Mouse (Mus musculus) brown adipose tissue, adult 24 weeks (tissue): Measurements from ENCODE around the gene Theg. TPM values are rescaled to one million over a fixed set of nuclear protein-coding genes. Genes with fewer than 3 reads are reported as not detected.

Experiments
- H3K27ac ChIP-seq: fragments of 200-500 bp; replicated peaks from 2 replicates; pipeline ENCODE4 v1.5.1; 2012; ENCODE audit warnings: low read depth, mild to moderate bottlenecking, low read length
- H3K4me1 ChIP-seq: fragments of 200-500 bp; 2 replicates; pipeline ENCODE4 v1.6.1; 2012; ENCODE audit warnings: low read length, mixed read lengths; ENCODE audit not compliant: control insufficient read depth, insufficient read depth, insufficient read length
- H3K4me3 ChIP-seq: fragments of 200-500 bp; 2 replicates; pipeline ENCODE4 v1.5.1; 2012; ENCODE audit warnings: low read depth, mild to moderate bottlenecking, low read length, moderate library complexity; ENCODE audit not compliant: insufficient read depth
- polyA plus RNA-seq: library from polyadenylated mRNA; stranded (reverse); fragments of >200 nt; gene quantifications from 2 replicates; pipeline ENCODE4 v1.2.4, GENCODE M21; 2012; ENCODE audit not compliant: missing spikeins, insufficient read depth, insufficient read length

The Theg gene
- polyA plus RNA-seq, 1 experiment, result not detected

DNA sequence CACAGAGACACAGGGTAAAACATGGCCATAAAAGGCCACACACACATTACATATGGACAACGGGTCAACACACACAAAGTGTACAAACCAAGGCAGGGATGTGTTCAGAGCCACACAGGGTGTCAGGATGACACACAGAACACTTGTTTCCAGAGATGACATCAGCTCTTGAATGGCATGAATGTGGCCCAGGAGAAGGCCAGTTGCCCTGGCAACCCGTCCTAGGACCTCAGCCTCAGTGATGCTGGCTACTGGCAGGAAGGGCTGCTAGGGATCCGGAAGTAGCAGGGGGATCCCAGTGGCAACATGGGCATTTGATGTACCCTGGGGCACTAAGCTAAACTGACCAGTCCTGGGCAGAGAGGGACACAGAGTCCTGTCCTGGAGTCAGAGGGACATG is 22.1 kb upstream of the Theg start:
- no peak overlapping the region for H3K27ac ChIP-seq
- H3K4me1 ChIP-seq, result no peaks in the 10 kb centered on the region
- H3K4me3 ChIP-seq, result no peak overlapping the region

- H3K4me3 ChIP-seq, result no peak overlapping the region
- H3K27ac ChIP-seq, result no peak overlapping the region
- no peaks in the 10 kb centered on the region for H3K4me1 ChIP-seq
These were observed 20.8 kb upstream of the Theg start for GRCm38 (mm10) chr10:79607892-79608291.

- H3K4me3 ChIP-seq, result no peak overlapping the region
- H3K27ac ChIP-seq, result no peak overlapping the region
- H3K4me1 ChIP-seq, result no peaks in the 10 kb centered on the region
These were observed 19.4 kb upstream of the Theg start for GRCm38 (mm10) chr10:79606537-79606936.

- no peaks in the 10 kb centered on the region for H3K4me1 ChIP-seq
- no peak overlapping the region for H3K4me3 ChIP-seq
- no peak overlapping the region for H3K27ac ChIP-seq
These were observed 10.8 kb upstream of the Theg start for GRCm38 (mm10) chr10:79597936-79598230.

DNA sequence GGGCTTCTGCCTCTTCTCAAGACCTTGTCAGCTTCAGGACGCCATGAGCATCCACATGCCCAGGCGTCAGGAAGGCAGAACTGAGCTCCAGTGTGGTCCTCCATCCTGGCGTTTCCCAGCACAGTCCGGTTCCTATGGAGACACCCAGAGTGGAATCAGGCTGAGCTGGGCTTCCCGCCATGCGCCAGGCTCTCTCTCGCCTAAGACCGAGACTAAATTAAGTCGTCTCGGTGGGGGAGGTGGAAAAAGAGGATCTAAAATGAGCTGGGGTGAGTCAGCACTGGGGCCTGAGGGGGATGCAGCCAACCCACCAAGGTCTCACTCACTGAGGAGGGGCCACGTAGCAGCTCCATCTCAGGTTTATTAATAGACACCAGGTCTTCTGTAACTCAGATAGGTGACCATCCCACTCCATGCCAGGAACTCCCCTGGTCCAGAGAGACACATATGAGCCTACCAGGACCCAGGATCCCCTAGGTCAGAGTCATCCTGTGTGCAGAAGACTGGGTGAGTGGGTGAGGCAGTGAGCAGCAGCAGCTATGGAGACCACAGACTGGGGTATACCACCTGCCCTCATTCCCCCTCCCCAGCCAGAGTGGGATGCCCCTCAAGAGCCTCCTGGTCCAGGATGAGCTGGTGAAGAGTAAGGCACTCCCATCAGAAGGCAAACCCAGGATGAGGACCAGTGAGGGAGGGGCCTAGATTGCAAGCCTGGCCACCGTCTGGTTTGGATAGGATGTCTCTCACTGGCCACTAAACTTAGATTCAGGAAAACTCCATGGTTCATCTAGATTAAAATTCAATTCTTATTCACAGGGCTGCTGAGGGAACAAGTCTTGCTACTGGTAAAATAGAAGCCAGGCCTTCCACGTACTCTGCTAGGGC is 10.2 kb upstream of the Theg start:
- no peak overlapping the region for H3K27ac ChIP-seq
- H3K4me1 ChIP-seq, result no peaks in the 10 kb centered on the region
- no peak overlapping the region for H3K4me3 ChIP-seq

- H3K4me1 ChIP-seq, result no peaks in the 10 kb centered on the region
- no peak overlapping the region for H3K4me3 ChIP-seq
- H3K27ac ChIP-seq, result no peak overlapping the region
These were observed 8.4 kb upstream of the Theg start for GRCm38 (mm10) chr10:79595590-79595929.

GRCm38 (mm10) chr10:79594872-79595589 is 7.9 kb upstream of the Theg start:
- no peak overlapping the region for H3K27ac ChIP-seq
- H3K4me1 ChIP-seq, result no peaks in the 10 kb centered on the region
- H3K4me3 ChIP-seq, result no peak overlapping the region

DNA sequence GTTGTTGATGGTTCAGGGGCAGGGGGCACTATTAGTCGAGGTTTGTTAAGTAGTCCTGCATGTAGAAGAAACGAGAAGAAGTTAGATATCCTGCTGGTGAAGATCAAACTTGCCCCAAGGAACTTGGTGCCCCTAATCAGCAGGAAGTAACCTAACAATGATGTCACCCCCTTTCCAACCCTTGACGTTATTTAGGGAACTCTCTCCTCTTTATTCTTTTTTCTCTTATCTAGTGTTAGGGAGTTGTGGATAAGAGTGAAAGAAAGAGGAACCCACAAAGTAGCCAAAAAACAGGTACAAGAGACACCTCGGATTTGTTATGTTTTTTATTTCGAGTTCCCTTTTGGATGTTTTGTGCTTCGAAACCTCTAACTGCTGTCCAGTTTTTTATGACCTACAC is 7.0 kb upstream of the Theg start:
- Histone ChIP-seq H3K4me3 (no peak overlapping the region), H3K4me1 (no peaks in the 10 kb centered on the region), H3K27ac (no peak overlapping the region)

DNA sequence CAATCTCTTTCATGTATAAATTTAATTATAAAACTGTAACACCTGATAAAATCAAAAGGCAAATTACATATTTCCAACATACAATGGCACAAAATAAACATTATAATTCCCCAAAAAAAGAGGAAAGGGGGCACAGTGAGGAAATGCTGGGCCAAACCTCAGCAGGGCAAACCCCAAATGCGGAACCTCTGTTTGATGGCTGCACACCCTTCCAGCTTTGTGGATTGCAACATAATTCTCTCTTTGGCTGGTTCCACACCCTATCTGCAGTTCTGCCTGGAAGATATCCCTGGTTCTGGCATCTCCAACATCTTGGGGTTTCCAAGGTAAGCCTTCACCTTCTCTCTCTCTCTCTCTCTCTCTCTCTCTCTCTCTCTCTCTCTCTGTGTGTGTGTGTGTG is 3.6 kb upstream of the Theg start:
- Histone ChIP-seq H3K4me3 (no peak overlapping the region), H3K4me1 (no peaks in the 10 kb centered on the region), H3K27ac (no peak overlapping the region)

GRCm38 (mm10) chr10:79587752-79588126 is 608 bp upstream of the Theg start:
- no peak overlapping the region for H3K27ac ChIP-seq

DNA sequence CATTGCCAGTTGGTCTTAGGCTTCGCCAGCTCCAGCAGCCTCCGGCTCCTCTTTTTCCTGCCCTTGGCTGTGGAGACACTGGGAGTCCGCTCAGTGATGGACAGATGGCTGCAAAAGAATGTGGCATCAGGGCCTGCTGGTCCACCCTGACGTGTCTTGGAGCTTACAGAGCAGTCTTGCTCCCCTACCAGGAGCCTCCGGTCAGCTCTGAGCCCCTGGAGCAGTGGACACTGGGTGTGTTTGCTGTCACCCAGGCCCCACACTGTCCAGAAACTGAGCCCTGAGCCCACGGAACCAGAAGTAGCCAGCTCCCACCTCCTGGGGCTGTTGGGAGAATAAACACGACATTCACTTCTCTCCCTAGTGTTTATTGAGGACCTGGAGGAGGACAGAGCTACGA is 888 bp downstream of the Theg start:
- Histone ChIP-seq H3K27ac (no peak overlapping the region), H3K4me3 (no peak overlapping the region), H3K4me1 (no peaks in the 10 kb centered on the region)

More at GRCm38 (mm10) chr10:79587752-79588126, 608 bp upstream of the Theg start:
- Histone ChIP-seq H3K4me3 (no peak overlapping the region), H3K4me1 (no peaks in the 10 kb centered on the region)

DNA sequence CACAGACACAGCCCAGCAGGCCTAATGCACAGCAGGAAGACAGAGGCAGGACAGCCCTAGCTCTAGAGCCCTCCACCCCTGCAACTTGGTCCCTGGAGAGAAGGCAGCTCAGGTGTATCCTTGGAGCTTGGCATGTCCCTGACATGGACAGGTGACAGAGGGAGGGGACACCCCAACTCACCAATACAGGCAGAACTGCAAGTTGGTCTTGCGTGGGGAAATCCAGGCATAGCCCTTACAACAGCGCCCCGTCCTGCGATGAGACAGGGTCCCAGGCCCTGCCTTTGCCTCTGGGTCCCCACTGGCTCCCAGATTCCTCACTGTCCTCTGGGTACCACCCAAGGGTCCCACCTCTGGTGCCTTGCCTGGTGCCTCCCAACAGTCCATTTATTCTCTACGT is 1.4 kb downstream of the Theg start:
- H3K4me1 ChIP-seq, result no peaks in the 10 kb centered on the region
- H3K4me3 ChIP-seq, result no peak overlapping the region
- no peak overlapping the region for H3K27ac ChIP-seq

- no peak overlapping the region for H3K4me3 ChIP-seq
- no peaks in the 10 kb centered on the region for H3K4me1 ChIP-seq
- H3K27ac ChIP-seq, result no peak overlapping the region
These were observed 2.0 kb downstream of the Theg start for GRCm38 (mm10) chr10:79585136-79585535.

GRCm38 (mm10) chr10:79584426-79584825 is 2.7 kb downstream of the Theg start:
- Histone ChIP-seq H3K4me3 (no peak overlapping the region), H3K4me1 (no peaks in the 10 kb centered on the region), H3K27ac (no peak overlapping the region)

- H3K27ac ChIP-seq, result no peak overlapping the region
- H3K4me1 ChIP-seq, result no peaks in the 10 kb centered on the region
- no peak overlapping the region for H3K4me3 ChIP-seq
These were observed 3.1 kb downstream of the Theg start for GRCm38 (mm10) chr10:79584021-79584420.

GRCm38 (mm10) chr10:79581501-79581900 is 5.6 kb downstream of the Theg start:
- Histone ChIP-seq H3K4me1 (no peaks in the 10 kb centered on the region), H3K4me3 (no peak overlapping the region), H3K27ac (no peak overlapping the region)
